Mouse (Mus musculus): ENCODE data around the gene Prrx1.

Gene Prrx1

DNA sequence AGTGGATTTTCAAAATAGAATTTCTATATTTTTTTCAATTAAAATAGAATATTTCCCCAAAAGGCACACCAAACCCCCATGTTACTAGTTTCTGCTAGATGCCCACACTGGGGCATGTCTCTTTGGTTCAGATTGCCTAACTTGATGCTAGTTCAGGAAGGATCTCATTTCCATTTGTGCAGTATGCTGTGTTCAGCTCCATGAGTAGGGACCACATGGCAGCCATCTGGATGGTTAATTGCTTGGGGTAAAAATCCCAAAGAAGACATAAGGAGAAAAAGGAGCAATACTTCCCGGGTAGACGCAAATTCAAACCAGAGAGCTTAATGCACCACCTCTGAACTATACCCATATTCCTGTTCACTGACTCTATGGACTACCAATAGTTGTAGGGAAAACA lies 57.6 kb downstream of the Prrx1 start:
- no peak for DNase-seq

DNA sequence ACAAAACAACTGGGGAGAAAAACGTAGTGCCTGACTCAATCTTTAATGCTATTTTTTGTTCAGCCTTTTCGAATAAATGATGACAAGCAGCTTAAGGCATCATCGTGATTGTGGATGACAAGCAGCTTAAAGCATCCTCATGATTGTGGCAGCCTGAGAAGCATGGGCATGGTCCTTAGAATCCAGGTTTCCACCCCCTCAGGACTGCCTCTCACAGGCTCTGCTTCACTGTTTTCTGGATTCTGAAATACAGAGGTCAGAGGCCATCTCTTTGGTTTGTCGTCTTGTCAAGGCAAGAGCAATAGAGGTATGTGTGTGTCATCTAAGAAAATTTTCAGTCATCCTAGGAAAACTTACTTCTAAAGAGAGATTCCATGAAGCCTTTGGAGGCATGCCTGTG lies 60.7 kb downstream of the Prrx1 start:
- no peak for DNase-seq

DNA sequence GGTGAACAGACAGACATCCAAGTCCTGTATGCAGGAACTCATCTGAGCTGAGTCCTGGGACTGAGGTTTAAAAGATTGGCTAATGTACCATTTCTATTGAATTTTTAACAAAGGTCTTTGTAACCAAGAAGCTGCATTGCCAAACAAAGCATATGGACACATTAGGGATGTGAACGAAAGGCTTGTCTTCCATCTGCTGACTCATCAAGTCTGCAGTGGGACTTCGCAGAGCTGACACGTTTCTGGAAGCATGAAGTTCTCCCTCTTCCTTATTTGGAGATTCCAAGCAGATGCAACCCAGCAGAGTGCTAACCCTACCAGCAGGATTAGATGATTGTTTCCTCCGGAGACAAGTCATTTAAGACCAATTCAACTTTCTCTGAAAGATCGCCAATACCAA lies 61.2 kb downstream of the Prrx1 start:
- DNase-seq: no peak

DNA sequence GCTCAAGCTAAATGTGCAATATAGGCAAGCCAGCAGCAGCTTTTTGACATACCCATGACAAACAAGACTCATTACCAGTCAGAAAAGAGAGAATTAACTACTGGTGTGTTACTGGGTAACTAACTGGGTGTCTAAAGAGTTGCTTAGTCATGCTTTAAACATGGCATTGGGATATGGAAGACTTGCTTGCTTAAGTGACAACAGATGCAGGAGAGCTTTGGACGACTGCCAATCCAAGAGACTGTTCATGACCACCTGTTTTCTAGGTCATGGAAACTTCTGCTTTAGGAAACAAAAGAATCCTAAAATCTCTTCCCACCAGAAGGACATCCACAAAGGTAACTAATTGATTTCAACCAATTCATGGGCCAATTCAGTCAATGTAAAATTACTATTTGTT lies 61.7 kb downstream of the Prrx1 start:
- no peak for DNase-seq

DNA sequence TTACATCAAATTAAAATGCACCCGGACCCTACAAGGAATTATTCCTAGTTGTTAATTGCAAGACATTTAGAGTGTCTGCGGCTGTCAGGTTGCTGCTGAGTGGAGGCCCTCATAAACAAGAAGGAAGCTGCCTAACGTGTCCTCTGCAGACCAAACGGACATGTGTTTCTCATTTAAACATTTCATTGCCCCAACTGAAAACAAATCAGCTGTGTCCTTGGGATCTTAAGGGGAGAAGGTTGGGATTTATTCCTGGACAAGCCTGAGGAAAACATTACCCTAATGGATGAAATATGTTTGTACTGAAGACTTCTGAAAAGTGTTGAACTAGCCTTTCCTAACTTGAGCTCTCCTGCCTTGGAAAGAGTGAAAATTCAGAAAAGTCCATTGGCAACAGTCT lies 74.6 kb downstream of the Prrx1 start:
- no peak for DNase-seq

DNA sequence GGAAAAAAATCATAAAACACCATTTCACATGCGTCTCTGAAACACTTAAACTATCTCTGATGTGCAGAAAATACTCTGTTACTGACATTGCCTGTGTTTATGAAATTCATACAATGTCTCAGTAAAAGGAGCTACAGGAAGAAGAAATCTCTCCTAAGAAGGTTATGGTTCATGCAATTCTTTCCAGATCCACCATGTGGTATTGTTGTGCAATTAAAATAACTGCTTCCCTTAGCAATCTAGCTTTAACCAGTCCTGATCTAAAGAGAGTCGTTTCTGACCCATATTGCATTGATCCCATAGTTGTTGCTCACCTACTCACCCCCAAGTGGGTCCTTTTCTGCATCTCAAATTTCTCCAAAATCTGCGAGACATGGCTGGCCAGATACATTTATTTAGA lies 82.3 kb downstream of the Prrx1 start:
- no peak for DNase-seq

DNA sequence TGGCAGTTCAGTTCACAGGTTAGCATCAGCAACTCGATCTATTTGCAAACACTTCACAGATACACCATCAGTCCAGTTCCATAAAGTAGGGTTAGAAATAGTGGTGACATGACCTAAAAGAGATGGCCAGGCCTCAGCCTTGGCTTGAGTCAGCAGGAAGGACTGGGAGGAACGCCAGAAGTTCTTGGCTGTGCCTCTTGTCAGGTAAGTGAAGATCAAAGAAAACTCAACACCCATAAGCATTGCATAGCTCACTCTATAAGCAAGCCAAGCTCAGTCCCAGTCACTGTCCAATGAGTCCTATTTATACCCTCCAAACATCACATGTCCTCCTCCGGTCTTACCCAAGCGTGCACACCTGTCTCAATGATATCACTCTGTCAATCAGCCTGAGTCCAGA lies 87.2 kb downstream of the Prrx1 start:
- DNase-seq: no peak

DNA sequence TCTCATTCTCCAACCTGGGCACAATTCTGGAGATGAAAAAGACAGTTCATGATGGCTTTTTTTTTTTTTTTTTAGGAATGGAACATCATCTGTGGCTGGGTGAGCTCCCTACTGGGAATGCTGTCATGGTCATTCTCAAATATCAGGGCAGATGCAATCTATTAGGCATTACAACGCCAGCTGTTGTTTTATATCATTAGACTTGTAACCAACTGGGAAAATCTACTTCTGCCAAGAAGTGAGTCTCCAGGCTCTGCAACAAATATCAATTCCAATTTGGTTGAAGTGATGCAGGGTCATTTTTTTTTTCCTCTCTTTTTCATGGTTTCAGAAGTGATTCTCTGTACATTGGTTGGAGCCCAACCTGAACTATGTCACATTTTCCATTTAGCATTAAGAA lies 91.7 kb downstream of the Prrx1 start:
- DNase-seq: no peak

DNA sequence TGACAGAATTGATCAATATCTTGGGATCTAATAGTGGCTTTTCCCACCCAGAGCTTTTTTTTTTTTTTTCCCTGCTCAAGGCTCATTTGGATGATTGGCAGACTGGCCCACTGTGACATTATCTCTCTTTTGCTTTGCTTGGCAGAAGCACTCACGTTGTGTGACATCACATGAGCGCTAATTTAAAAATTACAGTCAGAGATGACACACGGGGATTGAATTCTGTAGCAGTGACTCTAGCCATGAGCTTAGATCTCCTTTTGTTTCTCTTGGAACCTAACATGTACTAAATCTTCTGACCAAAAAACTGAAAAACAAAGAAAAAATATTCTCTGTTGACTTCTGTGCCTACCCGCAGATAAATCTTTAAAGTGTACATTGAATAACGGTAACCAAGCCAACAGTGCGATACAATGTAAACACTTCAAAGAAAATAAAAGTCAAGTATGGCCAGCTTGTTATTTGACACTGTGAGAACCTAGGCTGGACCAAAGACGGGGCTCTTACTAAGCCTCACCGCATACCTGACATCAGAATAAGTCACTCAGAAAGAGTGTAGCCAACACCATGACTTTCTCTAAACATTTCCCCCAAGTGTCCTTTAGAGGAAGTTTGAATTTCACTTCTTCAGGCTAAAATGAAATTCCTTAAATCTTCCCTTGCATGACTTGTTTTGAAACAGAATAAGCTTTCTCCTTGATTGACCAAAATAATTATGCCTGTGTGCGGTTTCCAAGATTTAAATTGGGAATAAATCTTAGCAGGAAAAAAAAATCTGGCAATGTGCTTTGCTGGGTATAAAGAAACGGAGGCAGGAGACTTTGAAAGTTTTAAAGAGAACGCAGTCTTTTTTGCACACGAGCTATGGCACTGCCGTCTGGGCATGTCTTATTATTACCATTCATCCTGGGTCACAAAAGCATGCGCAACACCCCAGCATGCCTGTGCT lies 104.3 kb downstream of the Prrx1 start:
- no peak for DNase-seq

DNA sequence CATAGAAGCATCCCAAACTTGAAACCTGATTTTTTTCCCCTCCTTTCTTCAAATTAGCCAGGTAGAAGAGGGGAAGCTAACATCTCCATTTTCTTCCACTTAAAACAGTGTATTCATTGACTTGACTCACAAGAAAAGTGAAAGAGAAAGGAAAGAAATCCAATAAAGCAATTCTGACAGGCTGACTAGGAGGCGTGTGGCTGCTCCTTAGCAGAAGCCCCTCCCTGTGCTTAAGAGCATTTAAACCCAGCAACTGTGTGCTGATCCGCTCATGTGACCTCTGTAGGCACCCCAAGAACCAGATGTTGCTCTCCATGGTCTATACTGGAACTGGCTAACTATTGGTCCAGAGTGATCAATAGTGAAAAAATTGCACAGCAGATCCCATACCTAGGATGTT lies 114.7 kb downstream of the Prrx1 start:
- no peak for DNase-seq

DNA sequence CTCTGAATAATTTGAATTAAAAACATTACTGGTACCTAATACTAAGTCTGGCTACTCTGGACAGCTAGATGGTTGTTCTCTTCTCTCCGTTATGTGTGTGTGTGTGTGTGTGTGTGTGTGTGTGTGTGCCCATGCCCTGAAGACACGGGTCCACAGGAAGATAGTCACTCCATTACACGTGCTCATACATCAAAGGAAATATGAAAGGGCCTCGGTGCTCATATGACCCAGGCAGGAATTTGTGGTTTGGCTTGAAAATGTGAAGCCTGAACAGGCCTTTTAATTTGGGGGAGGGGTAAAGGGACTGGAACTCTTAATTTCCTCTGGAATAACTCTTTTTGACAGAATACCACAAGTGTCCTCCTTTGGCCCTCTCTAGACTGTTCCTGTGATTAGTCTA lies 115.5 kb downstream of the Prrx1 start:
- DNase-seq: no peak

Measured in B cell, adult 2 months (primary cell).